Mouse (Mus musculus): ENCODE data around the gene Sf3b6. TPM values are rescaled to one million over a fixed set of nuclear protein-coding genes. Genes with fewer than 3 reads are reported as not detected.

Sf3b6 gene
- polyA plus RNA-seq, 1 experiment from 2014 or later, result 190 TPM

GRCm38 (mm10) chr12:4872983-4873477 is 55.7 kb downstream of the Sf3b6 start:
- Histone ChIP-seq H3K4me1 (ENCODE audit: control insufficient read depth, insufficient read depth, low read length) (peaks cover 6% of the 10 kb centered on the region), H3K9me3 (replicated peaks; ENCODE audit: control insufficient read depth, low read length) (no peaks in the 10 kb centered on the region), H3K4me2 (ENCODE audit: low read depth, low read length) (no peak overlapping the region), H3K4me3 (replicated peaks; ENCODE audit: low read length) (no peak overlapping the region), H3K27ac (ENCODE audit: low read length) (no peak overlapping the region), H3K27me3 (ENCODE audit: control insufficient read depth, insufficient read depth, low read length) (0 out of 2 replicates have a peak, but pooled peaks cover 2% of the 10 kb centered on the region), H3K9ac (ENCODE audit: low read length) (no peak overlapping the region), H3K36me3 (ENCODE audit: control insufficient read depth, insufficient read depth, low read length) (no peaks in the 10 kb centered on the region)
- ATAC-seq (ENCODE audit: insufficient read depth, low FRiP score), result no peak
- 62% methylated on average over 5 of the region's 5 CpGs for WGBS

GRCm38 (mm10) chr12:4873531-4873930 is 56.2 kb downstream of the Sf3b6 start:
- peak overlapping the region; percentile 35; the same call in 1 of the 2 replicates for H3K4me3 ChIP-seq (replicated peaks; ENCODE audit: low read length)
- H3K27me3 ChIP-seq (ENCODE audit: control insufficient read depth, insufficient read depth, low read length), result 0 out of 2 replicates have a peak, but pooled peaks cover 2% of the 10 kb centered on the region
- H3K36me3 ChIP-seq (ENCODE audit: control insufficient read depth, insufficient read depth, low read length), result no peaks in the 10 kb centered on the region
- 83% methylated on average over 6 of the region's 6 CpGs for WGBS
- H3K4me1 ChIP-seq (ENCODE audit: control insufficient read depth, insufficient read depth, low read length), result peaks cover 6% of the 10 kb centered on the region
- no peaks in the 10 kb centered on the region for H3K9me3 ChIP-seq (replicated peaks; ENCODE audit: control insufficient read depth, low read length)
- no peak overlapping the region for H3K27ac ChIP-seq (ENCODE audit: low read length)
- H3K9ac ChIP-seq (ENCODE audit: low read length), result peak overlapping the region; percentile 61
- ATAC-seq (ENCODE audit: insufficient read depth, low FRiP score), result no peak
- H3K4me2 ChIP-seq (ENCODE audit: low read depth, low read length), result peak overlapping the region; percentile 67; the same call in 1 of the 2 replicates

- H3K9ac ChIP-seq (ENCODE audit: low read length), result peak within 1 kb of the TSS; percentile 61
- peak within 1 kb of the TSS; percentile 35 for H3K4me3 ChIP-seq (replicated peaks; ENCODE audit: low read length)
Observed at GRCm38 (mm10) chr12:4874161-4874927, 57.0 kb downstream of the Sf3b6 start, which contains the start of gene Mfsd2b. Gene Mfsd2b, minus strand, starts transcription at chr12:4874359.

GRCm38 (mm10) chr12:4875623-4876022 is 58.3 kb downstream of the Sf3b6 start:
- no peak for ATAC-seq (ENCODE audit: insufficient read depth, low FRiP score)
- Histone ChIP-seq H3K27ac (ENCODE audit: low read length) (no peak overlapping the region), H3K27me3 (ENCODE audit: control insufficient read depth, insufficient read depth, low read length) (0 out of 2 replicates have a peak, but pooled peaks cover 2% of the 10 kb centered on the region), H3K9me3 (replicated peaks; ENCODE audit: control insufficient read depth, low read length) (no peaks in the 10 kb centered on the region), H3K36me3 (ENCODE audit: control insufficient read depth, insufficient read depth, low read length) (peaks cover 8% of the 10 kb centered on the region; the same call in 1 of the 2 replicates), H3K4me1 (ENCODE audit: control insufficient read depth, insufficient read depth, low read length) (peaks cover 6% of the 10 kb centered on the region), H3K4me2 (ENCODE audit: low read depth, low read length) (no peak overlapping the region), H3K9ac (ENCODE audit: low read length) (no peak overlapping the region), H3K4me3 (replicated peaks; ENCODE audit: low read length) (no peak overlapping the region)
- 69% methylated on average over 8 of the region's 8 CpGs for WGBS

More at GRCm38 (mm10) chr12:4874161-4874927, 57.0 kb downstream of the Sf3b6 start, which contains the start of gene Mfsd2b:
- H3K36me3 ChIP-seq (ENCODE audit: control insufficient read depth, insufficient read depth, low read length), result peaks cover 5% of the 10 kb centered on the region; the same call in 1 of the 2 replicates
- WGBS, result 1% methylated on average over 24 of the region's 24 CpGs
- H3K27me3 ChIP-seq (ENCODE audit: control insufficient read depth, insufficient read depth, low read length), result 0 out of 2 replicates have a peak, but pooled peaks cover 2% of the 10 kb centered on the region
- no peaks in the 10 kb centered on the region for H3K9me3 ChIP-seq (replicated peaks; ENCODE audit: control insufficient read depth, low read length)
- H3K4me1 ChIP-seq (ENCODE audit: control insufficient read depth, insufficient read depth, low read length), result peaks cover 6% of the 10 kb centered on the region
- no peak within 1 kb of the TSS for H3K27ac ChIP-seq (ENCODE audit: low read length)
- peak within 1 kb of the TSS; percentile 67 for H3K4me2 ChIP-seq (ENCODE audit: low read depth, low read length)
- peak; percentile 90 for ATAC-seq (ENCODE audit: insufficient read depth, low FRiP score)

Other genes starting within 250 kb of the Sf3b6 start
- gene Itsn2, start 224.9 kb upstream of the Sf3b6 start, polyA plus RNA-seq (2015; fragmentation: Nextera tagmentation; extraction: Ambion mirVana), result 30.5 and 33.3 TPM in 2 replicates
- gene Gm3625, start 224.6 kb upstream of the Sf3b6 start, polyA plus RNA-seq (2015; fragmentation: Nextera tagmentation; extraction: Ambion mirVana), result not detected in 2 replicates
- 0.25 and 0.36 TPM in 2 replicates for gene Fam228a, start 79.1 kb upstream of the Sf3b6 start, polyA plus RNA-seq (2015; fragmentation: Nextera tagmentation; extraction: Ambion mirVana)
- 1.3 and 2.0 TPM in 2 replicates for gene Pfn4, start 48.5 kb upstream of the Sf3b6 start, polyA plus RNA-seq (2015; fragmentation: Nextera tagmentation; extraction: Ambion mirVana)
- gene Fam228b, start 48.3 kb upstream of the Sf3b6 start, polyA plus RNA-seq (2015; fragmentation: Nextera tagmentation; extraction: Ambion mirVana), result 2.2 and 2.6 TPM in 2 replicates
- 7.1 and 7.5 TPM in 2 replicates for gene Fkbp1b, start 24.0 kb downstream of the Sf3b6 start, polyA plus RNA-seq (2015; fragmentation: Nextera tagmentation; extraction: Ambion mirVana)
- gene Wdcp, start 25.8 kb downstream of the Sf3b6 start, polyA plus RNA-seq (2015; fragmentation: Nextera tagmentation; extraction: Ambion mirVana), result 11.7 and 14.4 TPM in 2 replicates
- gene Mfsd2b, start 56.8 kb downstream of the Sf3b6 start, polyA plus RNA-seq (2015; fragmentation: Nextera tagmentation; extraction: Ambion mirVana), result 3.3 and 3.4 TPM in 2 replicates
- gene Ubxn2a, start 90.2 kb downstream of the Sf3b6 start, polyA plus RNA-seq (2015; fragmentation: Nextera tagmentation; extraction: Ambion mirVana), result 25.8 and 26.1 TPM in 2 replicates
- gene Atad2b, start 99.8 kb downstream of the Sf3b6 start, polyA plus RNA-seq (2015; fragmentation: Nextera tagmentation; extraction: Ambion mirVana), result 5.4 and 7.5 TPM in 2 replicates